Mouse (Mus musculus): Measurements from ENCODE around the gene Mpg. TPM values are rescaled to one million over a fixed set of nuclear protein-coding genes. Genes with fewer than 3 reads are reported as not detected.
A peak's percentile ranks its signal among the peaks of the same experiment; 100 is the strongest.

The Mpg gene
- polyA plus RNA-seq, 1 experiment from 2014 or later, result 42.2 TPM

GRCm38 (mm10) chr11:32219287-32219686 lies 7.0 kb upstream of the Mpg start:
- no peak for TF ChIP-seq CTCF (IDR thresholded peaks at IDR 0.05; ENCODE audit: low read depth)
- DNase-seq, result no peak
- Histone ChIP-seq H3K9me3 (ENCODE audit: low read depth, low read length) (no peaks in the 10 kb centered on the region), H3K9ac (no peak overlapping the region), H3K4me1 (ENCODE audit: insufficient read depth) (peaks cover 17% of the 10 kb centered on the region; the same call in 1 of the 2 replicates), H3K27me3 (ENCODE audit: insufficient read depth, low read length) (no peaks in the 10 kb centered on the region), H3K27ac (ENCODE audit: low read depth) (no peak overlapping the region), H3K4me2 (no peak overlapping the region), H3K36me3 (ENCODE audit: insufficient read depth) (peaks cover 39% of the 10 kb centered on the region), H3K4me3 (ENCODE audit: low read depth, low read length) (no peak overlapping the region)
- ATAC-seq (ENCODE audit: insufficient read depth), result no peak
- WGBS, result 84% methylated on average over 10 of the region's 10 CpGs

DNA sequence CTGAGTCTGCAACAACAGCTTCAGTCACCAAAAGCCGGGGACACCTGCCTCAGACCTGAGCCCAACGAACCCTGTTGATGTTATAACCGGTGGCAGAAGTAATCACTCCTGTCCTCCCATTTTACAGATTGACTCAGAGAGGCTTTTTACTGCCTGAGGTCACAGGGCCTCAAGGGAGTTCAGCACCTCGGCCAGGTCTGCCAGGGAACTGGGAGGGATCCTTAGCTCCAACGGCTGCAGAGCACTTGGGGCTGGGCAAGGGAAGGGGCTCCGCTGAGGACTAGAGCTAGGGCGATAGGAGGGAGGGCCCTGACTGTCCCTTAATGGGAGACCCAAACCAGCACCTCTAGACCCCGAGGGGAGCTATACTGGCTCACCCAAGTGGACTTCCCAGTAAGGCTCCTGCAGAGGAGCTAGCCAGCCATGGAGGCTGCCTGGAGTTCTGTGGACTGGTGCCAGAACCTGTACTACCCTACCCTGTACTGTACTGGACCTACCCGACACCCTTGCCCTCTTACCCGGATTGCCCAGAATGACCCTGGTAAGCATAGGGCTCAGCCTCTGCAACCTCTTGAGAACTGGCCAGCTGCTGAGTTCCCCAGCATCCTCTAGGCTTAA lies 5.6 kb upstream of the Mpg start:
- DNase-seq (peak; percentile 31), ATAC-seq (ENCODE audit: insufficient read depth) (peak; percentile 42)
- H3K4me3 ChIP-seq (ENCODE audit: low read depth, low read length), result peak overlapping the region; percentile 94
- no peak for TF ChIP-seq CTCF (IDR thresholded peaks at IDR 0.05; ENCODE audit: low read depth)
- peak overlapping the region; percentile 81 for H3K4me2 ChIP-seq
- peaks cover 25% of the 10 kb centered on the region for H3K4me1 ChIP-seq (ENCODE audit: insufficient read depth)
- no peaks in the 10 kb centered on the region for H3K9me3 ChIP-seq (ENCODE audit: low read depth, low read length)
- peaks cover 25% of the 10 kb centered on the region for H3K36me3 ChIP-seq (ENCODE audit: insufficient read depth)
- no peaks in the 10 kb centered on the region for H3K27me3 ChIP-seq (ENCODE audit: insufficient read depth, low read length)
- H3K9ac ChIP-seq, result peak overlapping the region; percentile 96
- 28% methylated on average over 10 of the region's 10 CpGs for WGBS
- peak overlapping the region; percentile 98 for H3K27ac ChIP-seq (ENCODE audit: low read depth)

GRCm38 (mm10) chr11:32221225-32221950 lies 4.9 kb upstream of the Mpg start:
- H3K27ac ChIP-seq (ENCODE audit: low read depth), result peak overlapping the region; percentile 98
- TF ChIP-seq CTCF (IDR thresholded peaks at IDR 0.05; ENCODE audit: low read depth), result no peak
- H3K9ac ChIP-seq, result peak overlapping the region; percentile 96
- DNase-seq (peak; percentile 90), ATAC-seq (ENCODE audit: insufficient read depth) (peak; percentile 67)
- WGBS, result 0% methylated on average over 46 of the region's 46 CpGs
- peak overlapping the region; percentile 81 for H3K4me2 ChIP-seq
- 0 out of 2 replicates have a peak, but pooled peaks cover 18% of the 10 kb centered on the region for H3K36me3 ChIP-seq (ENCODE audit: insufficient read depth)
- peak overlapping the region; percentile 94 for H3K4me3 ChIP-seq (ENCODE audit: low read depth, low read length)
- H3K27me3 ChIP-seq (ENCODE audit: insufficient read depth, low read length), result no peaks in the 10 kb centered on the region
- H3K4me1 ChIP-seq (ENCODE audit: insufficient read depth), result peaks cover 29% of the 10 kb centered on the region
- no peaks in the 10 kb centered on the region for H3K9me3 ChIP-seq (ENCODE audit: low read depth, low read length)

- ATAC-seq (ENCODE audit: insufficient read depth), result peak; percentile 50
- peak; percentile 86 for DNase-seq
- H3K9me3 ChIP-seq (ENCODE audit: low read depth, low read length), result no peaks in the 10 kb centered on the region
- 0 out of 2 replicates have a peak, but pooled peaks cover 16% of the 10 kb centered on the region for H3K36me3 ChIP-seq (ENCODE audit: insufficient read depth)
- H3K4me2 ChIP-seq, result peak within 1 kb of the TSS; percentile 81
- peaks cover 31% of the 10 kb centered on the region for H3K4me1 ChIP-seq (ENCODE audit: insufficient read depth)
- H3K9ac ChIP-seq, result peak within 1 kb of the TSS; percentile 96
- peak within 1 kb of the TSS; percentile 98 for H3K27ac ChIP-seq (ENCODE audit: low read depth)
- WGBS, result under 1% methylated on average over 71 of the region's 72 CpGs
- peak within 1 kb of the TSS; percentile 94 for H3K4me3 ChIP-seq (ENCODE audit: low read depth, low read length)
- TF ChIP-seq CTCF (IDR thresholded peaks at IDR 0.05; ENCODE audit: low read depth), result no peak
- H3K27me3 ChIP-seq (ENCODE audit: insufficient read depth, low read length), result no peaks in the 10 kb centered on the region
These were observed 4.3 kb upstream of the Mpg start, which contains the start of gene Rhbdf1 for GRCm38 (mm10) chr11:32221951-32222409. Gene Rhbdf1 (minus strand): TSS chr11:32222300.

GRCm38 (mm10) chr11:32222570-32223194 lies 3.6 kb upstream of the Mpg start:
- peak; percentile 63 for DNase-seq

DNA sequence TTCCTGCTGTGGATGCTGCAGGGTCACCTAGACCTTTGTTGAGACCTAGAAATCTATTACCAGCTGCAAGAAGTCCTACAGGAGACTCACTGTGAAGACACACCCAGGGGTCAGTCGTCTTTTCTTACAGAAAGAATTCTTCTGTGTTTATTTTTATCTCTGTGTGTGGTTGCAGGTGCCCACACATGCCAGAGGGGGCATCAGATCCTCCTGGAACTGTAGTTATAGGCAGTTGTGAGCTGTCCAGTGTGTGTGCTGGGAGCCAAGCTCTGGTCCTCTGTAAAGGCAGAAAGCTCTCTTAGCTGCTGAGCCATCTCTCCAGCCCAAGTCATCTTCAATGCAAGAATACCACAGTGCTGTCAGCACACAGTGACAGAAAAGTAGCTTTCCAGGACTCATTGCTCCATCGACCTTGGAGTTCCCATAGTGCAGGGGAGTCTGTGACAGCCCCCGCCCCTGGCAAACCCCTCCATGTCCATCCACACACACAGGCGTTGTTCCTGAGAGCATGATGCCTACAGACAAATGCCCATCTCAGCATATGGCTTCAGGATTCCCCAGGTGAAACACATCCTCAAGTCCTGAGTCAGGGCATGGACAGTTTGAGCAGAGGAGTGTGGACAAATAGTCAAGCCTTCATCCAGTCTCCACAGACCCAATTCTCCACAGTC lies 2.9 kb upstream of the Mpg start:
- peaks cover 35% of the 10 kb centered on the region for H3K4me1 ChIP-seq (ENCODE audit: insufficient read depth)

More at GRCm38 (mm10) chr11:32222570-32223194, 3.6 kb upstream of the Mpg start:
- TF ChIP-seq CTCF (IDR thresholded peaks at IDR 0.05; ENCODE audit: low read depth), result no peak
- Histone ChIP-seq H3K36me3 (ENCODE audit: insufficient read depth) (0 out of 2 replicates have a peak, but pooled peaks cover 10% of the 10 kb centered on the region), H3K4me1 (ENCODE audit: insufficient read depth) (peaks cover 35% of the 10 kb centered on the region), H3K27me3 (ENCODE audit: insufficient read depth, low read length) (no peaks in the 10 kb centered on the region), H3K4me2 (peak overlapping the region; percentile 81), H3K27ac (ENCODE audit: low read depth) (peak overlapping the region; percentile 98), H3K4me3 (ENCODE audit: low read depth, low read length) (peak overlapping the region; percentile 94), H3K9ac (peak overlapping the region; percentile 96), H3K9me3 (ENCODE audit: low read depth, low read length) (no peaks in the 10 kb centered on the region)
- ATAC-seq (ENCODE audit: insufficient read depth), result no peak
- 8% methylated on average over 21 of the region's 21 CpGs for WGBS

More for the DNA sequence above, 2.9 kb upstream of the Mpg start:
- H3K4me3 ChIP-seq (ENCODE audit: low read depth, low read length), result no peak overlapping the region
- 61% methylated on average over 4 of the region's 4 CpGs for WGBS
- no peaks in the 10 kb centered on the region for H3K27me3 ChIP-seq (ENCODE audit: insufficient read depth, low read length)
- peak; percentile 24; the same call in 1 of the 2 replicates for TF ChIP-seq CTCF (IDR thresholded peaks at IDR 0.05; ENCODE audit: low read depth)
- no peaks in the 10 kb centered on the region for H3K9me3 ChIP-seq (ENCODE audit: low read depth, low read length)
- ATAC-seq (ENCODE audit: insufficient read depth), result no peak
- H3K27ac ChIP-seq (ENCODE audit: low read depth), result peak overlapping the region; percentile 98
- no peak overlapping the region for H3K9ac ChIP-seq
- DNase-seq, result no peak
- H3K36me3 ChIP-seq (ENCODE audit: insufficient read depth), result 0 out of 2 replicates have a peak, but pooled peaks cover 8% of the 10 kb centered on the region
- H3K4me2 ChIP-seq, result peak overlapping the region; percentile 81; the same call in 1 of the 2 replicates
